Mouse (Mus musculus) lung, postnatal 0 days (tissue): ENCODE data around the gene Tex22. TPM values are rescaled to one million over a fixed set of nuclear protein-coding genes. Genes with fewer than 3 reads are reported as not detected.

ENCODE experiments used
- ATAC-seq: fragments of 200-750 bp; cut with Nextera tagmentation; 2 replicates; pipeline ENCODE4 v1.8.0; 2017; ENCODE audit warnings: moderate library complexity
- DNase-seq: peaks from one replicate; pipeline ENCODE4 v3.0.0-alpha.2; 2016; ENCODE audit warnings: low spot score
- H3K27ac ChIP-seq: fragments of 300-500 bp; sonication (generic); 2 replicates; pipeline ENCODE4 v1.5.1; 2014; ENCODE audit warnings: antibody characterized with exemption, mild to moderate bottlenecking, low read length, mixed read lengths
- H3K27me3 ChIP-seq: fragments of 300-500 bp; sonication (generic); replicated peaks from 2 replicates; pipeline ENCODE4 v1.6.1; 2014; ENCODE audit warnings: low read length, mixed read lengths; ENCODE audit not compliant: insufficient read depth
- H3K36me3 ChIP-seq: fragments of 300-500 bp; sonication (generic); 2 replicates; pipeline ENCODE4 v1.6.1; 2014; ENCODE audit warnings: low read length, mixed read lengths; ENCODE audit not compliant: insufficient read depth
- H3K4me1 ChIP-seq: fragments of 300-500 bp; sonication (generic); 2 replicates; pipeline ENCODE4 v1.6.1; 2014; ENCODE audit warnings: antibody characterized with exemption, low read depth, low read length, mixed read lengths; ENCODE audit not compliant: insufficient read depth
- H3K4me2 ChIP-seq: fragments of 300-500 bp; sonication (generic); replicated peaks from 2 replicates; pipeline ENCODE4 v1.6.1; 2014; ENCODE audit warnings: low read depth, mild to moderate bottlenecking, low read length, moderate library complexity, mixed read lengths
- H3K4me3 ChIP-seq: fragments of 300-500 bp; sonication (generic); 2 replicates; pipeline ENCODE4 v1.5.1; 2014; ENCODE audit warnings: low read depth, low read length
- H3K9ac ChIP-seq: fragments of 300-500 bp; sonication (generic); replicated peaks from 2 replicates; pipeline ENCODE4 v1.6.1; 2014; ENCODE audit warnings: low read depth, mild to moderate bottlenecking
- H3K9me3 ChIP-seq: fragments of 300-500 bp; sonication (generic); 2 replicates; pipeline ENCODE4 v1.6.1; 2016; ENCODE audit warnings: low read length, mixed read lengths
- CTCF ChIP-seq: IDR thresholded peaks from 2 replicates; pipeline ENCODE4 v1.5.1; 2016; ENCODE audit warnings: antibody characterized with exemption, mild to moderate bottlenecking
- EP300 ChIP-seq: IDR thresholded peaks from 2 replicates; pipeline ENCODE4 v1.6.1; 2016; ENCODE audit warnings: antibody characterized with exemption, mild to moderate bottlenecking, control low read depth
- WGBS: fragments of 180-500 bp; shearing (Covaris S2); extraction: QIAGEN DNeasy Blood & Tissue Kit; methylation state at CpG from one replicate; pipeline ENCODE4 v1.1.7; 2014; 5-methylcytosine and 5-hydroxymethylcytosine counted together
- polyA plus RNA-seq: library from polyadenylated mRNA; unstranded; fragments of >200 nt; fragmentation: Nextera tagmentation; extraction: Ambion mirVana; gene quantifications from 2 replicates; pipeline ENCODE4 v1.2.1, GENCODE M21; 2015

The Tex22 gene
- polyA plus RNA-seq, 1 experiment from 2014 or later = not detected

GRCm38 (mm10) chr12:113103846-113104451 lies 29.6 kb downstream of the Tex22 start:
- WGBS = 72% methylated on average over 8 of the region's 8 CpGs
- Histone ChIP-seq H3K9ac (no peak overlapping the region), H3K4me1 (no peaks in the 10 kb centered on the region; the same call in none of the 2 replicates), H3K4me3 (no peak overlapping the region), H3K9me3 (no peaks in the 10 kb centered on the region), H3K4me2 (no peak overlapping the region), H3K27me3 (no peaks in the 10 kb centered on the region), H3K36me3 (no peaks in the 10 kb centered on the region), H3K27ac (no peak overlapping the region)
- ATAC-seq (no peak), DNase-seq (peak; percentile 50)
- TF ChIP-seq EP300 (no peak), CTCF (peak; percentile 63)

GRCm38 (mm10) chr12:113106386-113106785 lies 32.1 kb downstream of the Tex22 start:
- peak overlapping the region; percentile 32; the same call in 1 of the 2 replicates for H3K27ac ChIP-seq
- no peaks in the 10 kb centered on the region for H3K36me3 ChIP-seq
- H3K9ac ChIP-seq = no peak overlapping the region
- H3K27me3 ChIP-seq = no peaks in the 10 kb centered on the region
- no peak overlapping the region for H3K4me2 ChIP-seq
- WGBS = 49% methylated on average over 6 of the region's 6 CpGs
- ATAC-seq = peak; percentile 47
- no peak overlapping the region for H3K4me3 ChIP-seq
- TF ChIP-seq EP300 (no peak), CTCF (no peak)
- DNase-seq = peak; percentile 58
- H3K4me1 ChIP-seq = no peaks in the 10 kb centered on the region; the same call in 1 of the 2 replicates
- H3K9me3 ChIP-seq = no peaks in the 10 kb centered on the region

- ATAC-seq = no peak
- TF ChIP-seq EP300 = no peak
- TF ChIP-seq CTCF = no peak
Measured at GRCm38 (mm10) chr12:113107431-113108124, 33.3 kb downstream of the Tex22 start.

GRCm38 (mm10) chr12:113108528-113109283 lies 34.4 kb downstream of the Tex22 start:
- ATAC-seq = no peak
- 82% methylated on average over 17 of the region's 17 CpGs for WGBS
- no peak for TF ChIP-seq CTCF
- TF ChIP-seq EP300 = no peak

More at GRCm38 (mm10) chr12:113107431-113108124, 33.3 kb downstream of the Tex22 start:
- DNase-seq = no peak
- no peak overlapping the region for H3K4me2 ChIP-seq
- H3K4me3 ChIP-seq = no peak overlapping the region
- no peaks in the 10 kb centered on the region for H3K27me3 ChIP-seq
- H3K27ac ChIP-seq = no peak overlapping the region; the same call in 1 of the 2 replicates
- H3K36me3 ChIP-seq = no peaks in the 10 kb centered on the region
- no peaks in the 10 kb centered on the region for H3K9me3 ChIP-seq
- 65% methylated on average over 4 of the region's 4 CpGs for WGBS
- no peak overlapping the region for H3K9ac ChIP-seq
- no peaks in the 10 kb centered on the region; the same call in 1 of the 2 replicates for H3K4me1 ChIP-seq

GRCm38 (mm10) chr12:113109801-113110200 lies 35.5 kb downstream of the Tex22 start:
- H3K27ac ChIP-seq = no peak overlapping the region
- H3K9ac ChIP-seq = no peak overlapping the region
- no peak overlapping the region for H3K4me3 ChIP-seq
- ATAC-seq (no peak), DNase-seq (no peak)
- no peaks in the 10 kb centered on the region for H3K27me3 ChIP-seq
- no peaks in the 10 kb centered on the region for H3K36me3 ChIP-seq
- no peaks in the 10 kb centered on the region for H3K9me3 ChIP-seq
- no peaks in the 10 kb centered on the region; the same call in 1 of the 2 replicates for H3K4me1 ChIP-seq
- WGBS = 76% methylated on average over 10 of the region's 10 CpGs
- H3K4me2 ChIP-seq = no peak overlapping the region
- no peak for TF ChIP-seq CTCF
- TF ChIP-seq EP300 = no peak

More at GRCm38 (mm10) chr12:113108528-113109283, 34.4 kb downstream of the Tex22 start:
- Histone ChIP-seq H3K9ac (no peak overlapping the region), H3K27me3 (no peaks in the 10 kb centered on the region), H3K36me3 (no peaks in the 10 kb centered on the region), H3K4me2 (no peak overlapping the region), H3K4me1 (no peaks in the 10 kb centered on the region; the same call in 1 of the 2 replicates), H3K9me3 (no peaks in the 10 kb centered on the region), H3K4me3 (no peak overlapping the region), H3K27ac (no peak overlapping the region)
- DNase-seq = no peak

- Histone ChIP-seq H3K27me3 (no peaks in the 10 kb centered on the region), H3K4me3 (no peak overlapping the region), H3K36me3 (peaks cover 8% of the 10 kb centered on the region; the same call in 1 of the 2 replicates), H3K9me3 (no peaks in the 10 kb centered on the region), H3K4me2 (no peak overlapping the region), H3K4me1 (no peaks in the 10 kb centered on the region), H3K27ac (no peak overlapping the region), H3K9ac (no peak overlapping the region)
- WGBS = 93% methylated on average over 4 of the region's 4 CpGs
- ATAC-seq = no peak
- no peak for DNase-seq
- TF ChIP-seq CTCF (no peak), EP300 (no peak)
Measured at GRCm38 (mm10) chr12:113114141-113114540, 39.8 kb downstream of the Tex22 start.
